Mouse (Mus musculus) mesoderm, embryonic 11.5 days (tissue): ENCODE data around the gene Mstn.

Source experiments
- DNase-seq: peaks from one replicate; pipeline ENCODE4 v3.0.0-alpha.2; 2012; ENCODE audit warnings: low read depth, low spot score

Gene Mstn

DNA sequence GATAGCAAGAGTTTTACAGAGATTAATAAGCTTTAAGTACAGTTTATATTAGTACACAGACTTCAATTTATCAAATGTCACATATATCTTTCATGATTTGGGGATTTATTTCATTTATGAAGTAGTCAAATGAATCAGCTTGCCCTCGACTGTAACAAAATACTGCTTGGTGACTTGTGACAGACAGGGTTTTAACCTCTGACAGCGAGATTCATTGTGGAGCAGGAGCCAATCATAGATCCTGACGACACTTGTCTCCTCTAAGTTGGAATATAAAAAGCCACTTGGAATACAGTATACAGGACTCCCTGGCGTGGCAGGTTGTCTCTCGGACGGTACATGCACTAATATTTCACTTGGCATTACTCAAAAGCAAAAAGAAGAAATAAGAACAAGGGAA is at the start of gene Mstn:
Gene Mstn, plus strand, starts transcription at position 301 of the 400 bp plus-strand sequence.
- DNase-seq: no peak

DNA sequence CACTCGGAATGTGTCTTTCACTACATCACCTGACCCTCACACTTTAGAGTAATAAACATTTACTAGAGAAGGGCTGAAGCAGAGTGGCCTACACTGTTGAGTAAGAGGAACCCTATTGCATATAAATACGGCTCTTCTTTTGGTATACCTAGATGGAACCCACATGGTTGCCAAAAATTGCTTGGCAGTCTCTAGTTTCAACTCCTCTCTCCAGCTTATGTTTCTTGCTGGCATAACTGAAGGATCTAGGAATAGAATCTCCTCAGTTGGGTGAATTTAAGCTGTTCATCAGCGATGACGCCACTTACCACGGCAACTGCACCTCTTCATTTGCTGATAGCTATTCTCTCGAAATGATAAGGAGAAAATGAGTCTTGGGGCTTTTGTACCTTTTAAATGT is 46.7 kb upstream of the Mstn start:
- DNase-seq: no peak

DNA sequence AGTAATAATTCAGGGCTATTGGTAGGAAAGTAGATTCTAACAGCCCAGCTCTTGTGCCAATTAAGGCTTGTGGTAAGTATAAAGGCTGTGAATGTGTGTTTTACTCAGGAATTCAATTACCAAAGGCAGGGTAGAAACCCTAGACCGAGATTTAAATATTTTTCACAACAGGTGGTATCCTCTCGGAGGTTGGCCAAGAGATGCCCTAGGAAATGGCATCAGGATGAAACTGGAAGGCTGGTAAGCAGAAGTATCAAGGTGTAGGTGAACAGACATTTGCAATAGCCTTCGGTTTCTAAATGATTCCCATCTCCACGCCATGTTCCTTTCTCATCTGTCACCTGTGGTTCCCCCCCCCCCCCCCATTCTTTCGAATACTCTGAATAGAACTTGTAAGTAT is 45.8 kb upstream of the Mstn start:
- no peak for DNase-seq

DNA sequence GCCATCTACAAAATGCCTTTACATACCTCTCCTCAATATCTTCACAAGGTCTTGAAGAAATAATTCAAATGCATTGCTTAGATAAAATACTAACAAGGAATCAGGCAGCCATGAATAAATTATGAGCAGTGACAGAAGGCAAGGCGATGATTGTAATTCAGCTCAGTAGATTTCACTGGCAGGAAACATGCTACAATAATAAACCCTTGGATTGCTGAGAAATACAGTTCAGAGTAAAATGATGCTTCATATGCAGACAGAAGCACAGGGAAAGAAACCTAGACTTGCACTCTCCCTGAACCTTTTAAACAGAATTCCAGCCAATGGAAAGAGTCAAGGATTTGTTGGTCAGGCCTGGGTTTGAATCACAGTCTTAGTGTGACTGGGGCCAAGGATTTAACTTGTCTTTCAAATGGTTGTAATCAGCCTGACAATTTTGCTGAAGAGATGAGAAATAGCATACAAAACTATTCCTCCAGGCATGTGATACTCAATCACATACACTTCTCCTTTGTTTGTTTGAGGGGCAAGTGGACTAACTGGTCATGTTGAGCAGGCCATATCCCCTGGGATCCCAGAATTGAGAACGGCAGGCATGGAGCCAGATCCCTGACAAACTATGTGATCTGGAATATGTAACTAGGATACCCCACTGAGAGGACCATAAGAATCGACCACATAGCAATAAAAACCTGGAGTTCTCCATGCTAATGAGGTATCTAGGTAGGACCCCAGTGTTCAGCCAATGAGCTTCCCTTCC is 42.5 kb upstream of the Mstn start:
- DNase-seq: no peak

DNA sequence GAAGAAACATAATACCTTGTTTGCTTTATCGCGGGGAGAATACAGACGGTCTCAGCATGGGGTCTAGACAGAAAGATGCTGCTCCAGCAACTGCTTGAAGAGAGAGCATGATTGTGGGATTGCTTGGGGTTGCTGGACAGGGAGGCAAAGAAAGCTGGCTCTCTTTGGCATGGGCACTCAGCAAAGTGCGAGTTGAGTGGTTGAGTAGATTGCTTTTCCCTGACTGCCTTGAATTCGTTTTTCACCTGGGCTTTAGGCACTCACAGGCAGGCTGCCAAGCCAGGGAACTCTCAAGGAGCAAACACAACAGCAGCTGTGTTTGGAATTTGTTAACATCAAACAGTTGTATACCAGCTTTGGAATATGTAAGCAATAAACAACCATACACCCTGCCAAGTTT is 41.4 kb upstream of the Mstn start, which contains the start of gene 1700019D03Rik:
Gene 1700019D03Rik, minus strand, starts transcription at position 101 of the 400 bp plus-strand sequence.
- DNase-seq: no peak

DNA sequence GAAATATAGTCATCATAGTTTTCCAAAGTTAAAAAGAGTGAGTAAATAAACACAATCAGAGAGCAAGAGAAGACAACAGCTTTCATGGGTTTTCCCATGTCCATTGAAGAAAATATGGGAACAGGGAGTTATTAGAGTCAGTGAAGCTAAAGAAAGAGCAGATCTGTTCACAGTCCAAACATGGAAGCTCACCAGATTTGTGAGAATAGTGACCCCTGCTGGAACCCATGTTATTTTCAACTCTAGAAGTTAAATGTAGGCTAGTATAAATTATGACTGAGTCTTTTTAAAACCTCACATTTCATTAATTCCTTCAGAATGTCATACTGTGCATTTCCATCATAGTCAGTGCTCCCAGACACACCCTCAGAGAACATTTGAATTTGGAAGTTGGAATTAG is 28.9 kb upstream of the Mstn start:
- peak; percentile 22 for DNase-seq

DNA sequence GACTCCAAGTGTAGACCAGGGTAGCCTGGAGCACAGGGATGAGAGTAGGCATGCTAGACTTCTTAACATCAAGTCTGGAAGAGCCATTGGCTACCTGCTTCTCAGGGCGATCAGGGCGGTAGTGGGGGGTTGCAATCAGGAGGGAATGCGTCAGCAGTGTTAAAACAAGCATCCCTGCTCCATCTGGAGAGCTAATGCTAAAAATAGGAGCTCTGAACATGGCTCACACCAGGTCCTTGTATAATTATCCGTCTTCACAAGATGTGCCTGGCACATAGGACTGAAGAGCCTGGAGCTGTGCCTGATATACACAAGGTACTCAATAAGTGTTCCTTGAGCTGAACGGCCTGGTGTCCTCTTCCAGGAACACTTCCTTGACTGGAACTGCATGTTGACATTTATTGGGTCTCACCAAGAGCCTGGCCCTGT is 24.0 kb upstream of the Mstn start:
- no peak for DNase-seq

DNA sequence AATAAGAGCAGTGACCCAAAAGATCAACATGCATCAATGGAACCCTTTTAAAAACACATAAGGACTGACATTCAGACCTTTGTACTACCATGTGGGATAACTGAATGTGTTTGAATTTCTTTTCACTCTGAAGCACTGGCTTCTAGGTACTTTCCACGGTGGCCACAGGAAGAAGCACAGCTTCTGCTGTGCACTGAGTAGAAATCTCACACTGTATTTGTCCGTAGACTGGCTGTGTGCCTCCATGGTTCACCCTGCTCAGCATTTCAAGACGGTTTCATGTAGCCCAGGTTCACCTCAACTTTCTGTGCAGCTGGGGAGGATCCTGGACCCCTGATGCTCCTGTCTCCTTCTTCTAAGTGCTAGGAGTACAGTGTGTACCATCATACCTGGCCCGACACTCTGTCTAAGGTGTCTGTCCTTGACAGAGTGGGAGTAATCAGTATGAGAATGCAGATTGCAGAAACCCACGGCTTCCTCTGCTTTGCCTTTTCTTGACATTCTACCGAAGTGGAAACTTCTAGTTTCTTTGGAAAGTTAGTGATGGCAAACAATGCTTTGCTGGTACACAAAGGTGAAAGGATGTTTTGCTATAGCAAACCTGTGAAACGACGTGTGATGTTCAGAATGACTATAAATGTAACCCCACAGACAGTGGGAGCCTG is 11.5 kb upstream of the Mstn start:
- DNase-seq: no peak

DNA sequence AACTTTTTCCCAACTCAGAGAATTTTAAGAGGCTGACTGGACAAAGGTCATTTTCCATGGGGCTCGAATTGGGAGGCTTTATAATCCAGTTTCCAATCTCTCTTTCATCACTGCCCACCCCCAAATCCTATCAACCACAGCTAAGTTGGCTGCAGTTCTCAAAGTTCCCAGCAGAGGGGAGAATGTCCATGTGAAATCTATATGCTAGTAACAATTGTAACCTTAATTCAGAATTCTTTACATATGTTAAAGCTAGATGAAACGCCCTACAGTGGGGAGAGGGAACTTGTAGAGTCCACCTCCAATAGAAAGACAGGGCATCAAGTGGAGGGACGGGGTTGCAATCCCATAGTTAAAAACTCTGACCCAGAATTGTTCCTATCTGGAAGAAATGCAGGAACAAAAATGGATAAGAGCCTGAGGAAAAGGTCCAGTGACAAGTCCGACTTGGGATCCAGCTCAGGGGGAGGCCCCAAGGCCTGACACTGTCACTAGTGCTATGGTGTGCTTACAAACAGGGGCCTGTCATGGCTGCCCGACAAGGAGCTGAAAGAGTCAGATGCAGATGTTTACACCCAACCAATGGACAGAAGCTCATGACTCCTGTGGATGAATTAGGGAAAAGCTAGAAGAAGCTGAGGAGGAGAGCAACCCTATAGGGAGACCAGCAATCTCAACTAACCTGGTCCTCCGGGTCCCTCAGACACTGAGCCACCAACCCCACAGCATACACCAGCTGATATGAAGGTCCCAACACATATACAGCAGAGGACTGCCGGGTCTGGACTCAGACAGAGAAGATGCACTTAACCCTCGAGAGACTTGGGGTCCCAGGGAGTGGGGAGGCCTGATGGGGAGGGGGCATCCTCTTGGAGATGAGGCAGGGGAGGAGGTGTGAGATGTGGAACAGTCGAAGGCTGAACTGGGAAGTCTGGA is 8.1 kb upstream of the Mstn start:
- peak; percentile 75 for DNase-seq

DNA sequence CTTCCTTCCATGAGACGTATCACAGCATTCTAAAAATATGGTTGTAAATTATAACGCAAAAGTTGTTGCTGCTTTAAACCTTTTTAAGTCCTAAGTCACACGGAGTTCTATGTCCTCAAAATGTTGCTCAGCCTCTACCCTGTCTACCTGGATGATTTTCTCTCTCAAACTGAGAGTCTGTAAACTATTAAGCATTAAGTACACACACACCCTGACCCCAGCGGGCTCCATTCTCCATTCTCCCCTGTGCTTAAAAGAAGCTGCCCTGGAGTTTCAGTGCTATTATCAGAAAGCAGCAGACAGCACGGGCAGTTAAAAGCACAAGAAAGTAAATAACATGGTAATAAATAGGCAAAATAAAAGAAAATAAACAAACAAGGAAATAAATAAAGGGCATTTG is 2.3 kb upstream of the Mstn start:
- DNase-seq: no peak

DNA sequence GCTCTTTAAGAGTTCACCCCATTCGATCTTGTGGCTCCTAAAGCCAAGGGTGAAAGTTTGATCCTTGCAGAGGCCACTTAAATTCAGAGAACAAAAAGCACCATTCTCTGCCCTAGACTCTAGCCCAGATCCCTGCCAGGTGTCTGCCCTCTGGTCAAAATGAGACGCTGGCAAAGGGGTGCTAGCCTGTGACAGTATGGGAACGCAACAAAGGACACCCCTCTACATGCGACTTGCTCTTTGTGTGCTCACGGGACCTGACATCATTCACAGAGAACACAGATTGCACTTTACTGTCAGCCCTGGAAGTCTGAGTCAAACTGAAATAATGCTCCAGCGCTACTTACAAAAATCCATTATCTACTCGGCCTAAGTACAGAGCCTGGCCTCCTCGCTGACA is 941 bp upstream of the Mstn start:
- DNase-seq: peak; percentile 8

DNA sequence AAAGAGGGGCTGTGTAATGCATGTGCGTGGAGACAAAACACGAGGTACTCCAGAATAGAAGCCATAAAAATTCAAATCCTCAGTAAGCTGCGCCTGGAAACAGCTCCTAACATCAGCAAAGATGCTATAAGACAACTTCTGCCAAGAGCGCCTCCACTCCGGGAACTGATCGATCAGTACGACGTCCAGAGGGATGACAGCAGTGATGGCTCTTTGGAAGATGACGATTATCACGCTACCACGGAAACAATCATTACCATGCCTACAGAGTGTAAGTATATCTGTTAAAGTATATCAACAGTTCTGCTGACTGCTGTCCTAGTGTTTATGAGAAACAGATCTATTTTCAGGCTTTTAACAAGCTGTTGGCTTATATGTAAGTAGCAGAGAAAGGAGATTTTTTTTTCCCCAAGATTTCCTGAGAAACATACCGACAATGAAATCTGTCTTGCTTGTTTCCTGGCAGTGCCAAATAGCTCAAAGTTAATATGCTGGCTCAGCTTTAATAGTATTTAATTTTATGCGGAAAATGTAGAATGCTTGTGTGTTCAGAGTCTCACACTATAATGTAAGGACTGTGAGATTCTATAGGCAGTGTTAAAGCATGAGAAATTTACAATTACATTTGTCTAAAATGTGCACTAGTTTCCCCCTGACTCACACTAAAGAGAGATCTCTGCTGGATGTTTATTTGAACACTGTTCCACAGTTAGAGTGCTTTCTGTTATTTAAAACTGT is 600 bp downstream of the Mstn start:
- no peak for DNase-seq

DNA sequence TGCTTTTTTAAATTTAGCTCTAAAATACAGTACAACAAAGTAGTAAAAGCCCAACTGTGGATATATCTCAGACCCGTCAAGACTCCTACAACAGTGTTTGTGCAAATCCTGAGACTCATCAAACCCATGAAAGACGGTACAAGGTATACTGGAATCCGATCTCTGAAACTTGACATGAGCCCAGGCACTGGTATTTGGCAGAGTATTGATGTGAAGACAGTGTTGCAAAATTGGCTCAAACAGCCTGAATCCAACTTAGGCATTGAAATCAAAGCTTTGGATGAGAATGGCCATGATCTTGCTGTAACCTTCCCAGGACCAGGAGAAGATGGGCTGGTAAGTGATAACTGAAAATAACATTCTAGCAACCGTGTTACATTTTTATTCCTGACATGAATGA is 2.5 kb downstream of the Mstn start:
- no peak for DNase-seq

DNA sequence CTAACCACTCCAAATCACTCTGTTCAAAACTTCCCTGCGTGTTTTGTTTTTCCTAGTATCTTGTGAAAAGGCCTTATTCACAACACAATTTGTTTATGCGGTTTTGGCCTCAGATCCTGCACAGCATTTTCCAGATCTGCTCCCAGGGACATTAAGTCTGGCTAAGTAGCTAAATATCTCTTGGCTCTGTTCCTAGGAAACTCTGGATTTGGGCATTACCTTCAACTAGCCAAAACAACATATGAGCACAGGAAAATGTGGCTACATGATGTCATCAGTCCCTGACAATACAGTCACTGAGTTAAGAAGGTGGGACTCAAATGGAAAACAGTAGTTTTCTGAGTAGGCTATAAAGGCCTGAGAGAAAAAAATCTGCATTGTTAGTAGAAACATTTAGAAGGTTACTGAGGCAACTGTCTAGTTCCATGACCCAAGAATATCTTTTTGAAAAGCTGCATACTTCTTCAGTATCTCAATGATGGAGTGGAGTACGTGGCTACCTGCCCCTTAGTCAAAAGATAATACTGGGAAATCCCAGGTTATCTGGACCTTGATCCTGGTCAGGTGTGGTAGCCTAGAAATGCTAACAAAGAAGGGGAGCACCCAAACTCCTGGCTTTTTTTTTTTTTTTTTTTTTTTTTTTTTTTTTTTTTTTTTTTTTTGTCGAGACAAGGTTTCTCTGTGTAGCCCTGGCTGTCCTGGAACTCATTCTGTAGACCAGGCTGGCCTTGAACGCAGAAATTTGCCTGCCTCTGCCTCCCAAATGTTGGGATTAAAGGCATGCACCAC is 8.5 kb downstream of the Mstn start:
- no peak for DNase-seq

DNA sequence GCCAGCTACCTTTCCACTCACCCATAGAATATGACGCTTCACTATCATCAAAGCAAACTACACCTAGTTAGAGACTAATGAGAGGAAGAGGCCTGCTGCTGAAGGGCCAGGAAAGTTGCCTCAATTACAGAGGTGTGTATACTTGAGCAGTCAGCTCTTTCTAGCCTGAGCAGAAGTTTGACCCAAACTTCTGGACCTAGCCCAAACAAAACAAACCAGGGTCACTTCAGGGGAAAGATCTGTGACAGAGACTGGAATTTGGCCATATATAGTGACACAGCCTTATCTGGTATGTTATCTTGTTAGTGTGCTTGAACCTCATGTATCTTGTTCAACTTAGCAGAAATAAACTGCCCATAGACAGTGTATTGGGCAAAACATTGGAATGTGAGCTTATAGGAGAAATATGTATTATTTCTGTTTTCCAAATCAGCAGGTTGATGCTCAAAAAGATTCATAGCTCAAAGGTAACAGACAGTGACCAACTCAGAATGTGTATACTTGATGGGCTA is 9.3 kb downstream of the Mstn start:
- no peak for DNase-seq

DNA sequence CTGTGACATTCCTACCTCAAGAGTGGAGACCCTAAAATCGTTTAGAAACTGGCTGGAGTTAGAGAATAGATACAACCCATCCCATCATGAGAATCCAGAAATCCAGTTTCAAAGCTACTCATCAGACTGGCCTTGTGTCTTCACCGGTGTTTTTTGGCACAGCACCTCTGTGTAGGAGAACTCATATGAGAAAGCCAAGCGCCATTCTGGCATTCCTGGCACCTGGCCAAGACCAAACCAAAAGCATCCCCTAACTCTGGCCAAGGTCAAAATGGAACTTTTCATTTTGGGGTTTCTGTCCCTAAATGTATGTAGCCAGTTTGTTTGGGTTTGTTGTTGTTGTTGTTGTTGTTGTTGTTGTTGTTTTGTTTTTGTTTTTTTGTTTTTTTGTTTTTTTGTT is 15.2 kb downstream of the Mstn start:
- no peak for DNase-seq

DNA sequence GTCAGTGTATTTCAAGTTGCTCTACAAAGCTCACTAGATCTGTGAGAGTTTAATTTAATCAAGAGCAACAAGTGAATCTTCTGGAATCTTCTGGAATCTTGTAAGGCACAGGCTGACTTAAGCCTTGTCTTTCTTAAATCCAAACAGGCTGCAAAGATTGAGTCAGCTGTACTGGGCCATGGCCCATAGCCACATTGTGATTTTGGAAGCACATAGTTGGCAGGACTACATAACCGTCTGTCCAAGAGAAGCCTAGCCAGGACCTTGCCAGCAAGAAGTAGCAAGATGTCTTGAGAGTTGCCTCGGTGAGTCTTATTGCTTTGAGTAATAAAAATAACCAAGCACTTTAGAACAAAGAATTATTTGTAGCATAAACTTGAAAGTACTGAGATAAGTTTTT is 18.4 kb downstream of the Mstn start:
- no peak for DNase-seq

DNA sequence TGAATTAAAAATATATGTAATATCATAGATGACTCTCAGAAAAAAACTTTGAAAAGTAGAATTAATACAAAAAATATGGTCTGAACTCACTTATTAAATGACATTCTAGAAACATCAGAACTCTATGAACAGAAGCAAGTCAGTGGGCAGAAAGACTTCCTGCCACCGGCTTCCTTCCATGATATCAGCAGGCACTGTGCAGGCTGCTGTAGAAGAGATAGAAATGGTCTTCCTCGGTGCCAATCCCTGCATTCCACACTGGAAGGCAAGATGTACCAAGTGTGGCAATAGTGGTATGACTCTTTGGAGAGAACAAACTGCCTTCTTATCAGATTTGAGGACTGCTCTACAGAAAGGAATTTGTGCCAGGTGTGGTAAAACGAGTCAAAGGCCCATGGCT is 19.2 kb downstream of the Mstn start:
- DNase-seq: no peak

DNA sequence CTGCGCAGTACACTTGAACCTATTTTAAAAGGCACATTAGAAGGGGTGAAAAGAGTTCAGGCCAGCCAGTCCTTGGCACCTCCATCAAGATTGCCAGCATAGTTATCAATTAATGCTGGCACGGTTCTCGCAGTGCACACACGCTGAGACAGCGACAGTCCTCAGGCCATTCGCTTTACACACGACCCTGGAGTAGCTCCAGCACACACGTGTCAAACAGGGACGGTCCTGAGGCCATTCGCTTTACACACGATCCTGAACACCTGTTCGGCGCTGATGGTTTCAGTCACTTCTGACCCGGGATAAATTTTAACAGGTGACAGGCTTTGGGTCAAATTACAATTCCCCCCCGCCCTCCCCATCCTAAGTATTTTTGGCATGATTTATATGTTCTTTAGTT is 23.8 kb downstream of the Mstn start:
- DNase-seq: peak; percentile 61

DNA sequence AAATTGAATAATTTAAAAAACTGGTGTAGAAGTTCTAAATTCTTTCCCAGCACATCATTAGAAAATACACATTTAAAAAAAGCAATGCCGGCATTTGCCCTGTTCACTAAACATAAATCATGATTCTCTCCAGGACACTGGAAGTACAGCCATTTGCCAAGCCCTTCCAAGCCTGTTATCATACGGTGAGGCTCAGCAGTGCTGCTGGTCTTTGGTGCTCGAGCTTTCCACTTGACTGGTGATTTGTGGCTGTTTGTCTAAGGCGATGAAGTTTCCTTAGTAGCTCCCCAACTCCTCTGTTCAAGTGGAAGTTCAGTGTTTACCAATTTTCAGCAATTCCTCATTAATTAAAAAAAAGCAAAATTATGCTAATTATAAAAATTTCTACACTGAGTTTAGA is 24.6 kb downstream of the Mstn start:
- DNase-seq: peak; percentile 63

DNA sequence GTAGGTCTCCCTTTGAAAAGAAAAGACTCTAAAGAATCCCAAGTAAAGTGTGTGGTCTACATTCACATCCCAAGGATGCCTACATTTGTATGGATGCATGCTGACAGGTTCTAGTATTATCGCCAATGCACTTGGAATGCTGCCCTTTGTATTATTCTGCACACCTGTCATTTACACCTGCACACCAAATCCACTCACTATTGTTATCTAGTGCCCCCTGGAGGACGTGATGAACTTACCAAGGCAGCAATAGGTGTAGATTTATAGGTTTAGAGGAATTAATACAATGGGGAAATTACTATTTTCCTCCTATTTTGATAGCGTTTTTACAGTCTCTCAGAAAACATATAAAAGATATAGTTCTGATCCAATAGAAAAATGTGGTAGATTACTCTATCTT is 31.7 kb downstream of the Mstn start:
- DNase-seq: no peak
